Mouse (Mus musculus) erythroblast, embryonic 14.5 days (primary cell): Measurements from ENCODE around the gene Chst5.

Experiments
- GATA1 ChIP-seq: IDR thresholded peaks from 2 replicates; pipeline ENCODE4 v1.6.1; 2012; ENCODE audit warnings: low read length, inconsistent platforms, mixed read lengths
- TAL1 ChIP-seq: IDR thresholded peaks from 3 replicates; pipeline ENCODE4 v1.6.1; 2012; ENCODE audit warnings: low read length, inconsistent platforms, mixed read lengths

GRCm38 (mm10) chr8:111898586-111898985 is 11.7 kb downstream of the Chst5 start:
- TF ChIP-seq TAL1, result no peak
- TF ChIP-seq GATA1, result no peak
